Mouse (Mus musculus) myocyte (in vitro differentiated cells): ENCODE measurements around the gene Coro2b. TPM values are rescaled to one million over a fixed set of nuclear protein-coding genes. Genes with fewer than 3 reads are reported as not detected.

Experiments used
- H3K27me3 ChIP-seq: one replicate; pipeline ENCODE4 v1.6.1; 2011; ENCODE audit not compliant: control insufficient read depth, insufficient read depth, insufficient read length
- H3K36me3 ChIP-seq: one replicate; pipeline ENCODE4 v1.6.1; 2011; ENCODE audit not compliant: control insufficient read depth, insufficient read depth
- H3K4me2 ChIP-seq: one replicate; pipeline ENCODE4 v1.6.1; 2011; ENCODE audit warnings: low read depth, control low read depth
- H3K4me3 ChIP-seq: one replicate; pipeline ENCODE4 v1.5.1; 2011; ENCODE audit warnings: mild to moderate bottlenecking, control low read depth, moderate library complexity
- H3K79me2 ChIP-seq: one replicate; pipeline ENCODE4 v1.6.1; 2011; ENCODE audit not compliant: control insufficient read depth, insufficient read depth
- H3ac ChIP-seq: one replicate; pipeline ENCODE4 v1.6.1; 2011; ENCODE audit not compliant: control insufficient read depth, insufficient read length
- CEBPB ChIP-seq: IDR thresholded peaks from 2 replicates; pipeline ENCODE4 v1.6.1; 2011; ENCODE audit warnings: mild to moderate bottlenecking, moderate library complexity; ENCODE audit not compliant: poor library complexity, insufficient read depth, severe bottlenecking
- E2F4 ChIP-seq: IDR thresholded peaks from one replicate; pipeline ENCODE4 v1.6.1; 2011; ENCODE audit warnings: mild to moderate bottlenecking, control low read depth, moderate library complexity; ENCODE audit not compliant: insufficient read depth
- MAX ChIP-seq: IDR thresholded peaks from one replicate; pipeline ENCODE4 v1.6.1; 2011; ENCODE audit warnings: low read depth, mild to moderate bottlenecking, control low read depth
- MYOD1 ChIP-seq, 3 experiments: IDR thresholded peaks; one replicate each; pipeline ENCODE4 v1.6.1; 2011; ENCODE audit warnings: control low read depth in 2 of 3, low read depth in 2 of 3, mild to moderate bottlenecking in 2 of 3, moderate library complexity in 1 of 3; ENCODE audit not compliant: insufficient read length in 2 of 3, control insufficient read depth in 1 of 3
- MYOG ChIP-seq, 3 experiments: IDR thresholded peaks; one replicate each; pipeline ENCODE4 v1.6.1; 2011; ENCODE audit warnings: control low read depth in 2 of 3, low read depth in 2 of 3, mild to moderate bottlenecking in 2 of 3; ENCODE audit not compliant: insufficient read length in 2 of 3, control insufficient read depth in 1 of 3, insufficient read depth in 1 of 3
- POLR2A ChIP-seq: IDR thresholded peaks from one replicate; pipeline ENCODE4 v1.6.1; 2011; ENCODE audit warnings: low read depth, mild to moderate bottlenecking, control low read depth, moderate library complexity; ENCODE audit not compliant: insufficient read length
- POLR2AphosphoS2 ChIP-seq: IDR thresholded peaks from one replicate; pipeline ENCODE4 v1.6.1; 2011; ENCODE audit warnings: low read depth, control low read depth; ENCODE audit not compliant: insufficient read length
- REST ChIP-seq: IDR thresholded peaks from one replicate; pipeline ENCODE4 v1.6.1; 2011; ENCODE audit warnings: mild to moderate bottlenecking, control low read depth, moderate library complexity; ENCODE audit not compliant: insufficient read depth, insufficient read length
- SRF ChIP-seq: IDR thresholded peaks from one replicate; pipeline ENCODE4 v1.6.1; 2011; ENCODE audit warnings: low read depth; ENCODE audit not compliant: control insufficient read depth, insufficient read length
- TCF12 ChIP-seq: IDR thresholded peaks from one replicate; pipeline ENCODE4 v1.6.1; 2011; ENCODE audit warnings: mild to moderate bottlenecking, control low read depth; ENCODE audit not compliant: poor library complexity, insufficient read depth, severe bottlenecking
- TCF3 ChIP-seq: IDR thresholded peaks from one replicate; pipeline ENCODE4 v1.6.1; 2011; ENCODE audit warnings: low read depth, control low read depth; ENCODE audit not compliant: insufficient read length
- USF1 ChIP-seq: IDR thresholded peaks from one replicate; pipeline ENCODE4 v1.6.1; 2011; ENCODE audit warnings: low read depth, mild to moderate bottlenecking, control low read depth, moderate library complexity
- polyA plus RNA-seq: library from polyadenylated mRNA; unstranded; fragments of >200 nt; fragmentation: generic; extraction: Trizol; gene quantifications from one replicate; pipeline ENCODE4 v1.2.1, GENCODE M21; 2012; ENCODE audit warnings: missing spikeins

The Coro2b gene
- polyA plus RNA-seq, 1 experiment: 21.3 TPM

GRCm38 (mm10) chr9:62423871-62424270, 113.0 kb downstream of the Coro2b start:
- no peak overlapping the region for H3ac ChIP-seq
- peaks cover 4% of the 10 kb centered on the region for H3K36me3 ChIP-seq
- H3K4me3 ChIP-seq: no peak overlapping the region
- H3K79me2 ChIP-seq: no peaks in the 10 kb centered on the region
- no peak for TF ChIP-seq MAX
- H3K27me3 ChIP-seq: no peaks in the 10 kb centered on the region
- no peak overlapping the region for H3K4me2 ChIP-seq

- Histone ChIP-seq H3K4me3 (no peak overlapping the region), H3K36me3 (peaks cover under 1% of the 10 kb centered on the region), H3K4me2 (no peak overlapping the region), H3K27me3 (no peaks in the 10 kb centered on the region), H3ac (no peak overlapping the region), H3K79me2 (no peaks in the 10 kb centered on the region)
- TF ChIP-seq CEBPB: no peak
- no peak for TF ChIP-seq USF1
Observed at GRCm38 (mm10) chr9:62422926-62423325, 113.9 kb downstream of the Coro2b start.

- Histone ChIP-seq H3K36me3 (no peaks in the 10 kb centered on the region), H3K27me3 (no peaks in the 10 kb centered on the region), H3K79me2 (no peaks in the 10 kb centered on the region), H3K4me2 (no peak overlapping the region), H3K4me3 (no peak overlapping the region), H3ac (no peak overlapping the region)
- TF ChIP-seq E2F4 (no peak), SRF (no peak), REST (no peak), POLR2A (no peak), MYOG (IDR thresholded peaks at IDR 0.05; ENCODE audit: control insufficient read depth in 1 of 3, insufficient read depth in 1 of 3, insufficient read length in 2 of 3, low read depth in 2 of 3) (no peak), MAX (no peak), USF1 (no peak), MYOD1 (IDR thresholded peaks at IDR 0.05; ENCODE audit: control insufficient read depth in 1 of 3, insufficient read length in 2 of 3, low read depth in 2 of 3) (no peak), TCF3 (no peak), TCF12 (no peak), CEBPB (no peak), POLR2AphosphoS2 (no peak)
Observed at GRCm38 (mm10) chr9:62421911-62422310, 114.9 kb downstream of the Coro2b start.

- H3ac ChIP-seq: no peak overlapping the region
- no peak overlapping the region for H3K4me3 ChIP-seq
- no peaks in the 10 kb centered on the region for H3K79me2 ChIP-seq
- H3K36me3 ChIP-seq: no peaks in the 10 kb centered on the region
- no peak overlapping the region for H3K4me2 ChIP-seq
- TF ChIP-seq USF1 (no peak), MYOG (IDR thresholded peaks at IDR 0.05; ENCODE audit: control insufficient read depth in 1 of 3, insufficient read depth in 1 of 3, insufficient read length in 2 of 3, low read depth in 2 of 3) (no peak), TCF3 (no peak)
- H3K27me3 ChIP-seq: no peaks in the 10 kb centered on the region
Observed at GRCm38 (mm10) chr9:62421027-62421426, 115.8 kb downstream of the Coro2b start.

GRCm38 (mm10) chr9:62420261-62420917, 116.5 kb downstream of the Coro2b start:
- TF ChIP-seq MYOD1 (IDR thresholded peaks at IDR 0.05; ENCODE audit: control insufficient read depth in 1 of 3, insufficient read length in 2 of 3, low read depth in 2 of 3) (no peak), CEBPB (no peak)
- Histone ChIP-seq H3K4me3 (no peak overlapping the region), H3K27me3 (no peaks in the 10 kb centered on the region), H3K79me2 (no peaks in the 10 kb centered on the region), H3K36me3 (no peaks in the 10 kb centered on the region), H3K4me2 (no peak overlapping the region), H3ac (no peak overlapping the region)

- H3K4me2 ChIP-seq: no peak overlapping the region
- H3ac ChIP-seq: no peak overlapping the region
- H3K36me3 ChIP-seq: no peaks in the 10 kb centered on the region
- no peak overlapping the region for H3K4me3 ChIP-seq
- no peaks in the 10 kb centered on the region for H3K27me3 ChIP-seq
- TF ChIP-seq REST (no peak), POLR2AphosphoS2 (no peak), TCF3 (no peak), CEBPB (no peak), MYOG (IDR thresholded peaks at IDR 0.05; ENCODE audit: control insufficient read depth in 1 of 3, insufficient read depth in 1 of 3, insufficient read length in 2 of 3, low read depth in 2 of 3) (no peak), MAX (no peak), USF1 (no peak), SRF (no peak), TCF12 (no peak), E2F4 (no peak), POLR2A (no peak), MYOD1 (IDR thresholded peaks at IDR 0.05; ENCODE audit: control insufficient read depth in 1 of 3, insufficient read length in 2 of 3, low read depth in 2 of 3) (no peak)
- H3K79me2 ChIP-seq: no peaks in the 10 kb centered on the region
Observed at GRCm38 (mm10) chr9:62418742-62419141, 118.1 kb downstream of the Coro2b start.
